Mouse (Mus musculus): Measurements from ENCODE around the gene Atp1b1.

- TF ChIP-seq CTCF (IDR thresholded peaks at IDR 0.05; ENCODE audit: extremely low read depth, insufficient read depth, low read length), result peak; percentile 45
- 0 out of 2 replicates have a peak, but pooled peaks have one; percentile 8 for TF ChIP-seq POLR2A (IDR thresholded peaks at IDR 0.05; ENCODE audit: extremely low read depth, insufficient read depth, low read length)
Observed at GRCm38 (mm10) chr1:164455614-164456013, 2.5 kb downstream of the Atp1b1 start.

Data from cortical plate, adult 2 months (tissue).